Mouse (Mus musculus) liver, postnatal 0 days (tissue): ENCODE measurements around the gene Syn2. TPM values are rescaled to one million over a fixed set of nuclear protein-coding genes. Genes with fewer than 3 reads are reported as not detected.
A peak's percentile ranks its signal among the peaks of the same experiment; 100 is the strongest.

Experiments
- ATAC-seq: fragments of 200-750 bp; cut with Nextera tagmentation; 2 replicates; pipeline ENCODE4 v1.8.0; 2017; ENCODE audit warnings: mild to moderate bottlenecking, moderate library complexity
- DNase-seq: peaks from one replicate; pipeline ENCODE4 v3.0.0-alpha.2; 2016
- H3K27ac ChIP-seq: fragments of 300-500 bp; sonication (generic); 2 replicates; pipeline ENCODE4 v1.5.1; 2014; ENCODE audit warnings: antibody characterized with exemption, moderate library complexity, mild to moderate bottlenecking, low read depth
- H3K27me3 ChIP-seq: fragments of 300-500 bp; sonication (generic); 2 replicates; pipeline ENCODE4 v1.6.1; 2014; ENCODE audit warnings: low read length, control low read depth, mixed read lengths; ENCODE audit not compliant: insufficient read depth
- H3K36me3 ChIP-seq: fragments of 300-500 bp; sonication (generic); replicated peaks from 2 replicates; pipeline ENCODE4 v1.6.1; 2014; ENCODE audit warnings: mild to moderate bottlenecking, control low read depth, low read length, moderate library complexity, mixed read lengths; ENCODE audit not compliant: insufficient read depth
- H3K4me1 ChIP-seq: fragments of 300-500 bp; sonication (generic); 2 replicates; pipeline ENCODE4 v1.6.1; 2014; ENCODE audit warnings: antibody characterized with exemption, mild to moderate bottlenecking, control low read depth; ENCODE audit not compliant: insufficient read depth
- H3K4me2 ChIP-seq: fragments of 300-500 bp; sonication (generic); 2 replicates; pipeline ENCODE4 v1.6.1; 2014; ENCODE audit warnings: low read depth, mild to moderate bottlenecking, low read length, moderate library complexity, mixed read lengths
- H3K4me3 ChIP-seq: fragments of 300-500 bp; sonication (generic); 2 replicates; pipeline ENCODE4 v1.5.1; 2014; ENCODE audit warnings: low read depth, low read length
- H3K9ac ChIP-seq: fragments of 300-500 bp; sonication (generic); replicated peaks from 2 replicates; pipeline ENCODE4 v1.6.1; 2014; ENCODE audit warnings: mild to moderate bottlenecking, moderate library complexity
- H3K9me3 ChIP-seq: fragments of 300-500 bp; sonication (generic); 2 replicates; pipeline ENCODE4 v1.6.1; 2016; ENCODE audit warnings: mild to moderate bottlenecking, control low read depth, low read length, mixed read lengths
- CTCF ChIP-seq: sonication (generic); IDR thresholded peaks from 2 replicates; pipeline ENCODE4 v1.5.1; 2016; ENCODE audit warnings: antibody characterized with exemption, low read depth
- EP300 ChIP-seq: IDR thresholded peaks from 2 replicates; pipeline ENCODE4 v1.6.1; 2016; ENCODE audit warnings: antibody characterized with exemption, low read depth, mild to moderate bottlenecking
- WGBS: fragments of 180-500 bp; shearing (Covaris S2); extraction: QIAGEN DNeasy Blood & Tissue Kit; methylation state at CpG from one replicate; pipeline ENCODE4 v1.1.7; 2014; ENCODE audit not compliant: insufficient replicate concordance; 5-methylcytosine and 5-hydroxymethylcytosine counted together
- polyA plus RNA-seq: library from polyadenylated mRNA; unstranded; fragments of >200 nt; fragmentation: Nextera tagmentation; extraction: Ambion mirVana; gene quantifications from 2 replicates; pipeline ENCODE4 v1.2.1, GENCODE M21; 2015

The Syn2 gene
- polyA plus RNA-seq, 1 experiment from 2014 or later: 0.20 TPM

DNA sequence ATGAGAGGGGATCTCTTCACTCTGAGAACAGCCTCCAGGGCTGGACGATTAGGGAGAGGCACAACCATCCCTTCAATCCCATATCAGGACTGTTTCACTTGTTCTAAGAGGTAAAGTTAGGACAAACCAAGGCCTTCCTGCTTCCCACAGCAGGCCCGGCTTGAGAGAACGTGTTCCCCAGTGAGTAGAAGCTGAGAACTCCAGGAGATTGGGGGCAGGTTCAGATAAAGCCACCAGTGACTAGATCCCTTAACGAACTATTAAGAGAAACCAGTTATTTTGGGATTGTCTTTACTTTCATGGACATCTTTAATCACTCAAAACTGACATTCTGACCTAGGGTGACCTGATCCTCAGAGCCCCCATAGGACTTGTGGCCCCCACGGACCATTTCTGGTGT, 134.9 kb downstream of the Syn2 start:
- Histone ChIP-seq H3K27me3 (no peaks in the 10 kb centered on the region), H3K27ac (no peak overlapping the region), H3K9me3 (no peaks in the 10 kb centered on the region), H3K4me3 (no peak overlapping the region), H3K4me2 (no peak overlapping the region), H3K36me3 (no peaks in the 10 kb centered on the region), H3K4me1 (no peaks in the 10 kb centered on the region), H3K9ac (no peak overlapping the region)
- TF ChIP-seq EP300 (no peak), CTCF (no peak)
- no peak for DNase-seq
- no peak for ATAC-seq
- 65% methylated on average over 5 of the region's 5 CpGs for WGBS

DNA sequence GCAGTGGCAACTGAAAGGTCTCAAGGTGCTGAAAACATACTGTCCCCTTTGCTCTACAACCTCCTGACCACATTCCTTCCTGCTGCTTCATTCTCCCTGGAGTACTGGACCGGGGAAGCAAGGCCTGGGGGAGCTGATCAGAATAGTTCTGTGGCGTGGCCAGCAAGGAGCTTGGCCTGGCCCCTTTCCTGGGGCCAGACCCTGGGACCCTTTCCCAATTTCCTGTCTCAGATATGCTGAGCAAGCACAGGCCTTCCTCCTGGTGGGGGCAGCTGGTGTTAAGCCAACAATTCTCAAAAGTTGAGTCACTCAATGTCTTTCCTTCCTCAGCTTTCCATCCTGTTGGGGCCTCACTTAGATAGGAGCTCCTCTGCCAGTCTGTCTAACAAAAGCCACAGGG, 135.4 kb downstream of the Syn2 start:
- Histone ChIP-seq H3K4me1 (no peaks in the 10 kb centered on the region), H3K27ac (no peak overlapping the region), H3K4me3 (no peak overlapping the region), H3K9me3 (no peaks in the 10 kb centered on the region), H3K27me3 (no peaks in the 10 kb centered on the region), H3K4me2 (no peak overlapping the region), H3K36me3 (no peaks in the 10 kb centered on the region), H3K9ac (no peak overlapping the region)
- TF ChIP-seq EP300 (peak; percentile 35; the same call in 1 of the 2 replicates), CTCF (no peak)
- WGBS: 27% methylated on average over 2 of the region's 2 CpGs
- ATAC-seq: peak; percentile 38; the same call in 1 of the 2 replicates
- no peak for DNase-seq

DNA sequence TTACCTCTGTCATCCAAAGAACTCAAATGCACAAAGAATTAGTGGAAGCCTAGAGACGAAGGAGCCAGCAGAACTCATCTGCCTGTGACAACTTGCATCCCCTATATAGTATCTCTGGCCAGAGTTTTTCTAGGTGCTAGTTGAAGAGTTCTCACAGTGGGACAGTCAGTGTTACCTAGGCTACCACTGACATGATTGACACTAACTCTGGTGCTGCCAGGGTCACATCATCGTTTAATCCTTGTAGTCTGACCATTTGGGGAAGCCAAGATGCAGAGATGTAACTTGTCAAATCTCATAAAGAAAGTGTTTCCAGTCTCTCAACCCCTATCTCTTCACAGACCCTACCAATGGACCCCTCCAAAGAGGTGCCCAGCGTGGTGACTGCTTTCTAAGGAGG, 136.6 kb downstream of the Syn2 start:
- no peak for ATAC-seq
- Histone ChIP-seq H3K4me2 (no peak overlapping the region), H3K4me3 (no peak overlapping the region), H3K9ac (no peak overlapping the region), H3K27ac (no peak overlapping the region), H3K4me1 (no peaks in the 10 kb centered on the region), H3K27me3 (no peaks in the 10 kb centered on the region), H3K9me3 (no peaks in the 10 kb centered on the region), H3K36me3 (no peaks in the 10 kb centered on the region)
- no peak for TF ChIP-seq EP300
- no peak for TF ChIP-seq CTCF
- 60% methylated on average over 3 of the region's 3 CpGs for WGBS
- DNase-seq: no peak

DNA sequence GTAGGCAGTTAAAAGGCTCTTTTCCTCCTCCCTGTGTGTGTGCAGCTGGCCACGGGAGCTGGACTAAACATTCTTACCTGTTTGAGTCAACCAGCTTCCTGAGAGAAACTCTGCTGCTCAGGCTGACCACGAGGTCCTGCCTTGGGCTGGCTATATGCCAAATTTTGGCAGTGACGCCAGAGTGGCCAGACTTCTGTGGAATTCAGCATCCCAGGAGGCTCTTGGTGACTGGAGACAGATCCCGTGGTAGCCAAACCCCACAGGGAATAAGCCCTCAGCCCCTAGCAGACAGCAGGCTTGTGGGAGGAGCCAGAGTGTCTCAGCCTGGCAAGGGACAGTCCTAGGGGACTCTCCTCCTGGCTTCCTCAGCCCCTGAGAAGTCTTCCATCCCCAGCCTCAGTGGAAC, 137.2 kb downstream of the Syn2 start:
- TF ChIP-seq EP300: no peak
- TF ChIP-seq CTCF: no peak
- ATAC-seq: no peak
- Histone ChIP-seq H3K36me3 (no peaks in the 10 kb centered on the region), H3K27me3 (no peaks in the 10 kb centered on the region), H3K4me3 (no peak overlapping the region), H3K27ac (no peak overlapping the region), H3K4me1 (no peaks in the 10 kb centered on the region), H3K9ac (no peak overlapping the region), H3K4me2 (no peak overlapping the region), H3K9me3 (no peaks in the 10 kb centered on the region)
- DNase-seq: peak; percentile 52
- 20% methylated on average over 4 of the region's 4 CpGs for WGBS

DNA sequence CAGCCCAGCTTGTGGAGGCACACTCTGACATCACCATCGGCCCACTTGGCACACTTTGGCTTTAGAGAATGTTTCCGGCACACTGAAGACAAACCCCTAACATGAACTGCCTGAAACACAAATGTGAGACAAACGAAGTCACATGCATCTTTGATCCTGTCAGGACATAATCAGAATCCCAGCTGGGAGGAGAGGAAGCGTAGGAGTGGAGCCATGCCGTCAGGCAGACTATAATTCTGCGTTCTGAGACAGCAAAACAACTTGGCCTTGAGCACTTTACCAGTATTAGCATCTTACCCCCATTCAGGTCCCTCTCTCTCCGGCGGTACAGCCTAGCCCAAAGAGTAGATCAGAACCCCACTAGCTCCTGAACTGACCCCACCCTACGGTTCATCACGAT, 138.6 kb downstream of the Syn2 start:
- DNase-seq (no peak), ATAC-seq (no peak)
- TF ChIP-seq CTCF: no peak
- TF ChIP-seq EP300: no peak
- Histone ChIP-seq H3K27me3 (no peaks in the 10 kb centered on the region), H3K9ac (no peak overlapping the region), H3K4me3 (no peak overlapping the region), H3K27ac (no peak overlapping the region), H3K4me1 (no peaks in the 10 kb centered on the region), H3K9me3 (no peaks in the 10 kb centered on the region), H3K36me3 (no peaks in the 10 kb centered on the region), H3K4me2 (no peak overlapping the region)
- WGBS: 80% methylated on average over 10 of the region's 10 CpGs

DNA sequence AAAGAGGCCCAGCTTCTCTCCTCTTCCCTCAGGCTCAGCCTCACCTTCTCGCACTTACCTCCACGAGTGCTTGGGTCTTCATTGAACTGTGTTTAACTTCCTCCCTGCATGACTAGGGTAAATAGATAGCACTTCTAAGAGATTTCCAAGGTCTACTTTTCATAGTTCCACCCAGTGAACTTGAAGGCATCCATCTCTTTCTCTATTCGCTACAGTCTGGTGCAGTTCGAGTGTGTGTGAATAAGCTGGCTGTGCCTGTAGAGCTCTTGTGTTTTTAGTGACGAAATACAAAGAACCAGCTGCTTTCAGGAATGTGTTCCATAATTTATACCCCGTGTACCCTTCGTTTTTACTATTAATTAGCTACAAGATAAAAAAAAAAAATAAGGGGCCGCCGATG, 140.0 kb downstream of the Syn2 start:
- no peak overlapping the region for H3K9ac ChIP-seq
- no peaks in the 10 kb centered on the region for H3K9me3 ChIP-seq
- 69% methylated on average over 9 of the region's 9 CpGs for WGBS
- TF ChIP-seq EP300: no peak
- no peak for TF ChIP-seq CTCF
- no peaks in the 10 kb centered on the region for H3K27me3 ChIP-seq
- no peak overlapping the region for H3K27ac ChIP-seq
- no peaks in the 10 kb centered on the region for H3K4me1 ChIP-seq
- ATAC-seq: no peak
- DNase-seq: no peak
- no peak overlapping the region for H3K4me2 ChIP-seq
- H3K36me3 ChIP-seq: no peaks in the 10 kb centered on the region
- H3K4me3 ChIP-seq: no peak overlapping the region
